Mouse (Mus musculus): ENCODE measurements at regions not wholly inside any gene's neighbourhood (a gene's known extent, or its start where the extent isn't known, plus 50 kb on each side); places are given as distances from the start of the nearest gene placed in this dataset.

DNA sequence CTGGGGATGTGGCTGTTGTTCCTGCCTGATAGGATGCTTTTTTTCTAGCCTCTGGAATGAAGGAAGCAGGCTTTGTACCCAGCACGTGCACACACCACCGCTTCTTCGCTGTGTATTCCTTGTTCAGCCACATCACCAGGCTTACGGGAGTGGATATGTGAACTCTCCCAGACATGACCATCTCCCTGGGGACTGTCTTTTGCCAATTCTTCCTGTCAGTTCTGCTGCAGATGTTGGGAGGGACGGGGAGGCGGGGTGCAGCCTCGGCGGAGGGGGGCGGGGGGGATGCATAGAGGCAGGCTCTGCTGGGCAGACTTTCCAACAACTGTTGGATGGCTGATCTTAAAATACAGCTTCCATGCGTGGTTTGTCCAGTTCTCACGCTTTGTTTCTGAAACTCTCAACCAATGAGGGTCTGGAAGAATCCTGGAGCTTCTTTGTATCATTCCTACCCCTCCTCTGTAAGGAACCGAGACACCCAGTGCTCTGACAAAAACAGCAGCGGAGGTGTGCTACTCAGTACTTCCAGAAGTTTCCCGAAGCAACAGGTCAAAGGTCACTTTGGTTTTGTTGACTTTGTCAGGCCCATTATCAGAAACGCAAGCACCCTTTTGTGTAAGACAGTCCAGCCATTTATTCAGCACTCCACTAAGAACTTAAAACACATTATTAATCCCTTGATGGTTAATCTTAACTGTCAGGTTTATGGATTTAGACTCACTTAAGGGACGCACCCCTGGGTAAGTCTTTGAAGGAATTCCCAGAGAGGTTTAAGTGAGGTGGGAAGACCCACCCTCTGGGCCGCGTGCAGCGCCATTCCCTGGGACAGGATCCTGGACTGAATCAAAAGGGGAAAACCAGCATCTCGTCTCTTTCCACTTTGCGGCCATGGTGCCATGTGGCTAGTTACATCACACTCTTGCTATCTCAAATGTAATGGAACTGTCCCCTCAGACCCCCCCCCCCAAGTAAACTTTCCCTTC, 476.5 kb upstream of the Tbx3 start:
- in situ Hi-C loops (cut with MboI; ENCODE audit: unreplicated experiment in 2 of 2): no loop called here

DNA sequence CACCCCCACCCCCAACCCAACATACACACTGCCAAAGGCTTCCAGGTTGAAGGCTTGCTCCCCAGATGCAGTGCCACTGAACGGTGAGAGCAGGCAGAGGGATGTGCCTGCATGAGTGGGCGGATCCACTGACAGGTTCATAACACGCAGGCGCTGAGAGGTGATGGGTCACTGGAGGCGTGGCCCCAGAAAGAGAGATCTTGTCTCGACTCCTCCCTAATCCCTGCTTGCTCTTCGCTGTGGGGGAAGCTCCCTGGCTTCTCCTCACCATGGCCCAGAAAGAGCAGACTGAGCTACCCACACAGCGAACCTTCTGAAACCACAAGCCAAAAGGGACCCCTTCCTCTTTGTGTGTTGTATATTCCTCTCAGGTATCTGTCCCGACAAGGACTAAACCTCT, 470.6 kb upstream of the Tbx3 start:
- in situ Hi-C loops (cut with MboI; ENCODE audit: unreplicated experiment in 2 of 2): no loop called here

DNA sequence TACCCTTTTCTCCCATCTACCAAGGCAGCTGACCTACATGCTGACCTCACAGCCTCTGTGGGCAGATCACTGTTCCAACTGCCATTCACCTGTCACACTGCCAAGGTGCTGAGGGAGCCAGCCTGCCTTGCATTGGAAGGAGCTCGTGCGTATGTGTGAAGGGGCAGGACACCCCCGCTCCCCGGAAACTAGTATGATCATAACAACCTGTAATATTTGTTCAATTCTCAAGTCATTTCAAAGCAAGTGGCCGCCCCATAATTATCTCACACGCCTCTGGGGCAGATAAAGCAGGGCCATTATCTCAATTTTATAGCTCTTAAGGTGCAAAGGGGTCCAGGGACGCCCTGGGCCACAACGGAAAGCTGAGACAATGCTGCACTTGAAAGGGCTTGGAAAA, 469.2 kb upstream of the Tbx3 start:
- in situ Hi-C loops (cut with MboI; ENCODE audit: unreplicated experiment in 2 of 2): no loop called here

DNA sequence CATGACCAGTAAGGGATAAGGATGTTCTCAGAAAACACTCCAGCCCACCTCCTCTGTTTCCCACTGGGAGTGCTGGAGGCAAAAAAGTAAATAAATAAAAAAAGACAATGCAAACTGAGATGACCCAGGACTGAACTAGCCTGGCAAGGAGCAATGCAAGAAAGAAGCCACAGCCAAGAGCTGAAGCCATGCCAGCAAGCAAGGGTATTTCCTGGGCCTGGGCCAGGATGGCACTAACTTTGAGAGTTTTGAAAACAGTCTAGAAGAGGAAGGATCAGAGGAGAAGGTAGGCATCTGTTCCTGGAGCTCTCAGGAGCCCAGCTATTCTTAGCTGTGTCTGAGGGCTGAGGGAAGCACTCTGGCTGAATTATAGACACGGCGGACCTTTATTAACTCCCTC, 465.7 kb upstream of the Tbx3 start:
- in situ Hi-C loops (cut with MboI; ENCODE audit: unreplicated experiment in 2 of 2): no loop called here

DNA sequence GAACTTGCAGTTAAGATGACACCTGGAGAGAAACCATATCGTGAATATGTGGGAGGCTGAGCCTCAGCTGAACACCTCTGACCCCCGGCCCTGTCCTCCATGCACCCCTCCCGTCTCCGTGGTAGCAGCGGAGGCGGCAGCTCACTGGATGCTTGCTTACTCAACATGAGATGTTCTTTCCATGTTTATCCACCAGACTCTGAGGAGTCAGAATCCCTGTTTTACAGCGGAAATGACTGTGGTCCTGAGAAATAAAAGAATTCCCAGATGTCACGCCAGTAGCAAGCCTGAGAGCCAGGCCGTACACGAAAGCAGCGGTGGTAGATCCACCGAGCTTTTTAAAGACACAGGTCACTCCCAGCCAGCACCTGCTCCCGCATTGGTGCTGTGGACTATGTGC, 462.4 kb upstream of the Tbx3 start:
- in situ Hi-C loops (cut with MboI; ENCODE audit: unreplicated experiment in 2 of 2): no loop called here

DNA sequence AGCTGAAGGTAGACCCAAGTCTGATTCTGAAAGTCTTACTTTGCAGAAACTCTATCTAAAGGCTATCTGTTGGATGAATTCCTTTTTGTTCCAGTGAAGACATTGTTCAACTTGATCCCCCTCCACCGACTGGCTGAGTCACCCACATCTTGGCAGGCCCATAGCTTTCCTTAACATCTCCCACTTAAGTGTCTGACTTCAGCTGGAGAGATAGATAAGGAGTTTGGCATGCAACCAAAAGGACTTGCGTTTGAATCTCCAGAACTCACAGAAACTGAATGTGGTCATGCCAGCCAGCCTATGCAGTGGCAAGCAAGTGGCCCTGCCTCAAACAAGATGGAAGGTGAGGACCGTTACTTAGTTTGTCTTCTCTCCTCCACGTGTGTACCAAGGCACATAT, 457.3 kb upstream of the Tbx3 start:
- in situ Hi-C loops (cut with MboI; ENCODE audit: unreplicated experiment in 2 of 2): no loop called here

DNA sequence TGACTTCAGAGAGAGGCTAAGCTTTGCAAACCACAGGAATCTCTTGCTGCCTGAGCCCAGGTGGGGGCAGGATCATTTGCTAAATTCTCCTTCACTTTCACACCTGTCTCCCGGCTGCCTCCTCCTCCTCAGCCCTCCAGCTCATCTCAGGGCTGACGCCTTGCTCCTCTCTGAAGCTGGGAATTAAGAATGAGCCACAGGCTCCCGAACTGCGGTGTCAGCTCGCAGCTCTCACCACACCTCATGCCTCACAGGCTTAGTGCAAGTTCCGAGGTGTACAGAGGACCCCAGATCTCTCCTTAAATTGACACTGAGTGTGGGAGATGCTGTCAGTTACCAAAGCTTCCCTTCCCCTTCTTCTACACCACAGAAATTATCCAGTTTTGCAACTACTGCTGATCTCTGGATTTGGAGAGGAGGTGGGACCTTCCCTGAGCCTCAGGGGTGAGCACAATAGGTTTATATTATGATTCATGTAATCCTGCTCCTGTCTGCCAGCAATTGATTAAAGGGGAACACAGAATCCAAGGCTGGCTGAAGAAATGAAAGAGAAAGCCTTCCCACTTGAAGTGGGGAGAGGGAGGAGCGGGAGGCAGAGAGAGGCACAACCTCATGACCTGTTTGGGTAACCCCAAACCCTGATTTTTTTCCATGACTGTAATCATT, 456.6 kb upstream of the Tbx3 start:
- in situ Hi-C loops (cut with MboI; ENCODE audit: unreplicated experiment in 2 of 2): no loop called here

DNA sequence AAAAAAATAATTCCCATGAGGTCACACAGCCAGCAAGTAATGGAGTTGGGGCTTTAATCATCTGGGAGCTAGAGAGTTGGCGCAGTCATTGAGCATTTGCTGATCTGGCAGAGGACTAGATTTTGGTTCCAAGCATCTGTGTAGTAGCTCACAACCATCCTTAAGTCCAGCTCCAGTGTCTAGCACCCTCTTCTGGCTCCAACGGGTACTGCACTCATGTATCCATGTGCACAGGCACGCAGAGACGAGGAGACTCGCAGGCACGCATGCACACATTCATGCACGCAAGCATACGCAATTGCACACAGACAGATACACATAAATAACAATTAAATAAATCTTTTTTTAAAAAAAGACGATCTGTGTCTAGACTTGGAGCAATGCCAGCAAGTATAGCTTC, 455.5 kb upstream of the Tbx3 start:
- in situ Hi-C loops (cut with MboI; ENCODE audit: unreplicated experiment in 2 of 2): no loop called here

DNA sequence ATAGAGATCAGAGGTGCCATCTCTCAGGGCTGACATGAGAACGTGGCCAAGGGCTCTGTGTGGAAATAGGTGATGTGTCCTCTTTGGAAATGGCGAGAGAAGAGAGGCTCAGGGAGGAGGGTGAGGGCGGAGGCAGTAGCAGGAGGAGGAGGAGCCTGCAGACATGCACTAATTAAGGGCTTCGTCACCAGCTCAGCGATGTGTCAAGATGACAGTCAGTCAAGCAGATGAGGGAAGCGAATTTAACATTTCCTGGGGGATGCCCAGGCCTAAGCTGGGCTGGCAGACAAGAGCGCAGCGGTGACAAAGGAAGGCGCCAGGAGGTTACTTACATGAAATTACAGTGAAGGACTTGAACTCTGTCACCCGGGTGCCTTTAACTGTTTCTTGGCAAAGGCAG, 455.1 kb upstream of the Tbx3 start:
- in situ Hi-C loops (cut with MboI; ENCODE audit: unreplicated experiment in 2 of 2): no loop called here

DNA sequence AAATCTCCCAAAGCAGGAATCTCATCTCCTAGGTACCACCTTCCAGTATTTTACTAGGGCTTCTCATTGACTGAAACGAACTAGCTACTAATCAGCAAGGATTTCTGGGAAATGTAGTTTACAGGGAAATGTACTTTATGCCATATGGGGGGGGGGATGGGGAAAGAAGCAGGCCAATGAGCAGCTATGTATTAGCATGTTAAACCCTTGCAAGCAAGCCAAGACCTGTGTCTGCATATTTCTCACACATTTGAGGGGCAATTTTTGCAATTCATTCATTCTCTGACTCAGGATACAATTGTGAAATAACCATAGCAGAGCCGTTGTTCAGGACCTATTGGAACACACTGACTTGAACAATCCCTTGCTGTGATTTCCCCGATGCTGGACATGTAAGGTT, 454.3 kb upstream of the Tbx3 start:
- in situ Hi-C loops (cut with MboI; ENCODE audit: unreplicated experiment in 2 of 2): no loop called here

DNA sequence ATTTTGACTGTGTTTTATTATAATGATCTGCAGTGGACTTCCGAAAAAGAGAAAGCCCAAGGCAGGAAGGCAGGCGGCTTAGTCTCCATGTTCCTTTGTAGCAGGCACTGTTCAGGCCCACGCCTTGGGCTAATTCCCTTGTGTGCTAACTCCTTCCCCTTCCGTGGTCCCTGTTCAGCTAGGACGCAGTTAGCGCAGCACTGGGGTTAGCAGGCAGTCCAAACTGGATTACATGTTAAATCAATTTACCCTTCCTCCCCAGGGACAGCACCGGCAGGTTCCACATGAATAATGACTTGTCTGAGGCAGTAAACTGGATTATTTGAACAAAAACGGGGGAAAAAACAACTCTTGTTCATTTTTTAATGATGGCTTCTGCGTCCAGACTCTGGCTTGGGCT, 453.4 kb upstream of the Tbx3 start:
- in situ Hi-C loops (cut with MboI; ENCODE audit: unreplicated experiment in 2 of 2): no loop called here

DNA sequence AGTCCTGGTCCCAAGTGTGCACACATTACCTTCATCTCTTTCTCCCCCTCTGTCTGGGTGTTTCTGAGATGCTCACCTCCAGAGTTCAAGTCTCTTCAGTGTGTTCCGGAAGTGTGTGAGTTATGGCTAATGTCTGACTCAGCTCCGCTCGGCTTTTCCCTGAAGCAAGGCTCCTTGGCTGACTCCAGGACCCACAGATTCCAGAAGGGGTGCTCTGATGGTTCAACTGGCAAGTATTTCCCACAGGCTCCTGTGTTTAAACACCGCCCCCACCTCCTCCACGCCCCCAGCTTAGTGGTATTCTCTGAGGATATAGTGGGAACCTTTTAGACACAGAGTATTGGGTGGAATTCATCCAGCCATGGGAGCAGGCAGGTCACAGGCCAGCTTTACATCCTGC, 441.8 kb upstream of the Tbx3 start:
- in situ Hi-C loops (cut with MboI; ENCODE audit: unreplicated experiment in 2 of 2): no loop called here

DNA sequence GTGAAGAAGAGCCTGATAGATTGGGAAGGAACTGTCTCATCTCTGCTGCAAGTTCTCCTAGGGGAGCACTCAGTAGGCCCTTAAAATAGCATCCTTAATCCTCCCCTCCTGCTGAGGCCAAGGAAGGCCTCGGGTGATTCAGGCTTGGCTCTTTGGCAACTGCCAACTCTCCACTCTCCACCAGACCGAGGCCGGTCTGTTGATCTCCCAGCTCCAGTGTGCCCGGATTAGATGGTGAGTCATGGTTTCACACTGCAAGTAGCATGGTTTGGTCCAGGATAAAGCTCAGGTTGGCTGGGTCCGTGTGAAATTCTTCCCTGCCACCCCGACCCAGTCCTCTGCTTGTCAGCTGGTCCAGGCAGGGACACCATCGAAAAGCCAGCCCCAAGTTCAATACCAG, 437.5 kb upstream of the Tbx3 start:
- in situ Hi-C loops (cut with MboI; ENCODE audit: unreplicated experiment in 2 of 2): no loop called here

DNA sequence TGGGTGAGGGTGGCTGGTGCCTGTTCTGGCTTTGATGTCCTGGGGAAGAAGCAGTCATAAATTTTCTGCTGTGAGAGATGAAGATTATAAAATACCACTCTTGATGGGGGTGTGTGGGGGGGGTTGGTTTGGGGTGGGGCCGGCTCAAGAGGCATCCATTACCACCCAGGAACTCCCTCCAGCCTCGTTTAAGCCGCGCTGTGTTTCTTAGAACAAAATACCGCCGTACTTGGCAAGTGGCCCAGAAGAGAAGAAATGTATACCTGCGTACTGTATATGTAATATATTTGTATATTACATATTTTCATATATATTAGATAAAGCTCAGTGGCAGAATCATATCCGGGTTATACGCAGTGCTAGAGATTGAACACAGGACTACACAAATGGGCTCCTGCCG, 434.6 kb upstream of the Tbx3 start:
- in situ Hi-C loops (cut with MboI; ENCODE audit: unreplicated experiment in 2 of 2): no loop called here

DNA sequence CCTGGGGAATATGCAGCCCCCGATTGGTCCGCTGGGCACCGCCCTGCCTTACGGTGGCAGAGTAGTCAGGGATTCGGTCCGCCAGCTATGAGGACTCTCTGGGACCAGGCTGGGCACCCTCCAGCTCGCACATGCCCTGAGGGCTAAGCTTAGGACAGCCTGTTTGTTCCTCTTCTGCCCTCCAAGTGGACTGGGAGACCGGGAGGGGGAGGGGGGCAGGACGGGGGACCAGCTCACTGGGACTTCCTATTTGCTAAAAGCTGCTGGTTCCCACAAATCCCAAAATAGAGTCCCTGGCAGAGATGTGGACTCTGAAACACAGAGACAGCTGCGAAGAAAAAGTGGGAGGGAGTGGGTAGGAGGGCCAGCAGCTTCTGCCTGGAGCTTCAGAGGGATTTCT, 423.6 kb upstream of the Tbx3 start:
- in situ Hi-C loops (cut with MboI; ENCODE audit: unreplicated experiment in 2 of 2): no loop called here

DNA sequence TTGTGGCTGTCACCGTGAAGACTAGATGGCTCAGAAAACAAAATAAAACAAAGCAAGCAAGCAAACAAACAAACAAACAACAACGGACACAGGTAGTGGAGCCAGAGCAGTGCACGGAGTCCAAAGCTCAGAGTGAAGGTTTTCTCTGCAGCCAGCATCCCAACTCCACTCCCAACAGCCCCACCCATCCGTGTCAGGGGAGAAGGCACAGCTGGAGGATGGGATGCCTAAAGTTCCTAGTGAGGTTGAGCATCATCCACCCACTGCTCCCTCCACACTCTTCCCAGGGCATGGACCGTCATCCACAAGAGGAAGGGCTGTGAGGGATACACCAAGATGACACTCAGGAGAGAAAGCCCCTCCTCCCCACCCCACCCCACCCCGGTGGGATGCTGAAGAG, 421.8 kb upstream of the Tbx3 start:
- in situ Hi-C loops (cut with MboI; ENCODE audit: unreplicated experiment in 2 of 2): no loop called here

DNA sequence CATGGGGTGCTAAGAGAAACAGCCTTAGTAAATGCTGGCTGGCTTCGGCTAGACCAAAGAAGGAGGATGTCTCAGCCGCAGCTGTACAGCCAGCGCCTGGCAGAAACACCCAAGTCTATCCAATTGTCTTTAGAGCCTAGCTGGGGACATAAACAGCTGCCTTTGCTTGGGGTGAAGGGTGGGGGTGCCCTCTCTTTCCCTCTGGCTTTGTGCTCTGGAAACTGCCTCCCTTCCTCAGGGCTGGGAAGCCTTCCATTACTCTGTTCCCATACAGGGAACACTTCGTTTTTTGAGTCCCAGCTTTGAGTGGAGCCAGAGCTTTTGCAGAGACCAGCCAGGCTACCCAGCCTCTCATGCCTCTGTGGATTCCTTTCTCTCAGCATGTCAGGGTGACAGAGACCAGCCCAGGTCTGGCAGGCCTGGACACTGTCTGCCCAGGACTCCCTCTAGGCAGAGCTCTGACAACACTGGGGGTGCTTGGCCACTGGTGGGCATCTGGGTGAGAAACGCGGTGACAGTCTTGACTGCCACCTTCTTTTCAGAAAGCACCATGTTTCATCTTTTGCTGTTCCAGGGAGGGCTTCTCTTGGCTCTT, 421.2 kb upstream of the Tbx3 start:
- in situ Hi-C loops (cut with MboI; ENCODE audit: unreplicated experiment in 2 of 2): no loop called here

DNA sequence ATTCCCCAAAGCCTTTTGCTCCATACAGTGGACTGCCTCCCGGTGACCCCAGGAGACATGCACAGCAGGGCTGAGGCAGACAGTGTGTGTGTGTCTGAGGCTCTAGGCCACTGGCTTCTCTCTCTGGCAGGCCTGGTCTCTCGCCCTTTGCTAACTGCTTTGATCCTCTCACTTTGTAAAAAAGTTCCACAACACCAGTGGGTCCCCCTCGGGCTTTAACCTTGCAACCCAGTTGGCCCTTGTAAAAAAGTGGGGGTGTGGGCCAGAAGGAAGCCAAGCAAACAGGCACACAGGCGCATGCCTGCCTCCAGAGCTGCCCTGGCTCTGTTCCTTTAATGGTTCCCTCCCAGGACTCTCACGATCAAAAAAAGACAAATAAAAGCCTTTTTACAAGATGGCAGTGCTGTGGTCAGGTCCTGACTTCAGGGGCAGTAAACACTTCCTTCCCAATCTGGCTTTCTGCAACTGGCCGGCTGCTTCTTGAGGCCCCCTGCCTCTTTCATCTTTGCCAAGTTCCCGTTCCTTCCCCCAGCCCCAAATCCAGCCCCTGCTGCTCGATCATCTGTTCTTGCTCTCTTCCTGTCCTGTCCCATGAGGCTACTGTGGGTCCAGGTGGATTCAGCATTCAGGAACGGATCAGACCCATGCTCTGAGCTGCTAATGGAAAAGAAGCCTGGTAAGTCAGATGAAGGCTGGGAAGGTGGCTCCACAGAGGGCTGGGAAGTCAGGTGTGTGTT, 419.0 kb upstream of the Tbx3 start:
- in situ Hi-C loops (cut with MboI; ENCODE audit: unreplicated experiment in 2 of 2): no loop called here

DNA sequence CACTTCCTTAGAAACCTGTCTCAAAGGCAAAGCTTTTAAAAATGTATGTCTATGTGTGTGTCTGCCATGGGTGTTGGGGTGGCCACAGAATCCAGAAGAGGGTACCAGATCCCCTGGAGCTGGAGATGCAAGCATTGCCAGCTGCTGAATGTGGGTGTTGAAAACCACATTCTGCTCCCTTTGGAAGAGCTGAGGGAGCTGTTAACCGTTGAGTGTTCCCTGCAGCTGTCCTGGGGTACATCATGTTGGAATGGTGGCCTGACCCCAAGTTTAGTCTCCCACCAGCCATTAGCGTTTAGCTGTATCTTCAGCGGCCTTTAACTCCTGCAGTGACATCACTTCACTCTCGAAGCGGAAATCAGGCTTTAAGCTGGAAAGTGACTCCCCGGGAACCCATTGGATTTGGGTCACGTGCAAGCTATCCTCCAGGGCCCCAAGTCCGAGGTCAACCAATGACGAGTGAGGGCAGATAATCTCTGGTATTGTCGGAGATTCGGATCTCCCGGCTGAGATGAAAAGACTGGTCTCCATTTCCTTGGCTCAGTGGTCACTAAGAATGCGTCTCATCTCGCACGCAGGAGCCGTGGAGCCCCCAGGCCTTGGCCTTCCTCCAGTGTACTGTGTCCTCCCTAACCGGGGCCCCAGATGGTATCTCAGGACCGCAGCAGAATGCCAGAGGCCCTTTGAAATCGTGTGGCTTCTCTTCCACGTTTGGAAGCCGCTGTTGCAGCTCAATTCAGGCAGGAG, 412.9 kb upstream of the Tbx3 start:
- in situ Hi-C loops (cut with MboI; ENCODE audit: unreplicated experiment in 2 of 2): no loop called here

DNA sequence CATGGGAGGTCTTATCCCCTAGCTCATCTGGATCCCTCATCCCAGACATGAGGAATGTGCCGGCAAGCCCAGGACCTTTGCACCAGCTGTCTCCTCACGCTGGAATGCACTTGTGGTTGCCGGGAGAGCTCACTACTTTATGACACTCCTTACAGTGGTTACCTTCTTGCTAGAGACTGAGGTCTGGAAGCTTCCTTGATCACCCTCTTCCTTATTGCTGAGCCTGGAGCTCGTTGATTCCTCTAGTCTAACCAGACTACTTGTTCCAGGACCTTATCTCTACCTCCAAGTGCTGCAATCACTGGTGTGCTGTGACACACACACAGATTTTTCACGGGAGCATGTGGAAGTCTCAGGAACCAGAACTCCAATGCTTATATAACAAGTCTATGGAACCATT, 411.6 kb upstream of the Tbx3 start:
- in situ Hi-C loops (cut with MboI; ENCODE audit: unreplicated experiment in 2 of 2): no loop called here
